ENCODE assay signal across 7 mouse cellular contexts in genomic region chr2:165316837-165317473, GRCm38 (mm10). TPM values are rescaled to one million over a fixed set of nuclear protein-coding genes. Genes with fewer than 3 reads are reported as not detected.
A peak's percentile ranks its signal among the peaks of the same experiment; 100 is the strongest.
DNase-seq lines count a peak whose midpoint lies in the region; ATAC-seq and TF ChIP-seq lines count a peak whose summit lies in the region.

No protein-coding gene starts in this region.

- H3K4me1 ChIP-seq in kidney, adult 2 months (ENCODE audit: control insufficient read depth, insufficient read depth, low read length): peaks cover 32% of the 10 kb centered on the region
- peaks cover 28% of the 10 kb centered on the region for H3K4me1 ChIP-seq in limb, embryonic 11.5 days (ENCODE audit: control insufficient read depth, insufficient read depth, low read length)
- peaks cover 85% of the 10 kb centered on the region for H3K4me1 ChIP-seq in midbrain, embryonic 13.5 days (replicated peaks)

- ATAC-seq in limb, embryonic 11.5 days (ENCODE audit: insufficient number of reproducible peaks, low FRiP score, low TSS enrichment, low read depth): peak; percentile 80
- peak; percentile 95 for ATAC-seq in midbrain, embryonic 13.5 days

- H3K4me2 ChIP-seq in limb, embryonic 11.5 days (ENCODE audit: low read depth, severe bottlenecking): peak overlapping the region; percentile 7; the same call in 1 of the 2 replicates
- peak overlapping the region; percentile 44 for H3K4me2 ChIP-seq in midbrain, embryonic 13.5 days (replicated peaks)

- H3K9ac ChIP-seq in limb, embryonic 11.5 days (ENCODE audit: low read length): no peak overlapping the region
- H3K9ac ChIP-seq in midbrain, embryonic 13.5 days (replicated peaks): peak overlapping the region; percentile 61

- DNase-seq in adrenal gland, adult 2 months: peak; percentile 57
- DNase-seq in embryo, embryonic 10.5 days (ENCODE audit: low spot score): peak; percentile 97
- peak; percentile 69 for DNase-seq in heart, adult 8-10 months (ENCODE audit: low spot score)
- DNase-seq in kidney, adult 2 months: peak; percentile 83
- DNase-seq in limb, embryonic 11.5 days (ENCODE audit: low spot score): peak; percentile 74
- DNase-seq in yolk sac, embryonic 10.5 days (ENCODE audit: low spot score): peak; percentile 41

- no peaks in the 10 kb centered on the region for H3K9me3 ChIP-seq in limb, embryonic 11.5 days (ENCODE audit: control insufficient read depth, low read length)
- H3K9me3 ChIP-seq in midbrain, embryonic 13.5 days: no peaks in the 10 kb centered on the region

- WGBS in kidney, adult 2 months: 54% methylated on average over 9 of the region's 9 CpGs
- 10% methylated on average over 9 of the region's 9 CpGs for WGBS in limb, embryonic 11.5 days
- WGBS in midbrain, embryonic 13.5 days: 0% methylated on average over 9 of the region's 9 CpGs

- H3K4me3 ChIP-seq in kidney, adult 2 months (ENCODE audit: insufficient read depth, low read depth, low read length): no peak overlapping the region
- H3K4me3 ChIP-seq in limb, embryonic 11.5 days (ENCODE audit: low read depth, low read length): no peak overlapping the region
- no peak overlapping the region for H3K4me3 ChIP-seq in midbrain, embryonic 13.5 days (replicated peaks)

- no peak for TF ChIP-seq CTCF in kidney, adult 2 months (conservative IDR thresholded peaks at IDR 0.05; ENCODE audit: insufficient read depth, insufficient read length, low read depth, low read length)

- TF ChIP-seq POLR2A in kidney, adult 2 months (IDR thresholded peaks at IDR 0.05; ENCODE audit: low read depth, low read length): no peak

- no peak overlapping the region for H3K27ac ChIP-seq in kidney, adult 2 months (ENCODE audit: insufficient read depth, low read depth, low read length)
- no peak overlapping the region; the same call in 1 of the 2 replicates for H3K27ac ChIP-seq in limb, embryonic 11.5 days (replicated peaks; ENCODE audit: low read depth, low read length)
- H3K27ac ChIP-seq in midbrain, embryonic 13.5 days: peak overlapping the region; percentile 98

- no peaks in the 10 kb centered on the region for H3K27me3 ChIP-seq in kidney, adult 2 months (replicated peaks; ENCODE audit: control insufficient read depth, insufficient read depth, low read length)
- no peaks in the 10 kb centered on the region for H3K27me3 ChIP-seq in limb, embryonic 11.5 days (ENCODE audit: control insufficient read depth, insufficient read depth, low read length)
- peaks cover 27% of the 10 kb centered on the region for H3K27me3 ChIP-seq in midbrain, embryonic 13.5 days

- no peaks in the 10 kb centered on the region for H3K36me3 ChIP-seq in kidney, adult 2 months (ENCODE audit: control insufficient read depth, insufficient read depth, low read length)
- no peaks in the 10 kb centered on the region; the same call in 1 of the 2 replicates for H3K36me3 ChIP-seq in limb, embryonic 11.5 days (ENCODE audit: control insufficient read depth, insufficient read depth, low read length)
- H3K36me3 ChIP-seq in midbrain, embryonic 13.5 days: peaks cover 39% of the 10 kb centered on the region

RNA-seq across cellular contexts. Expression of gene Elmo2, which starts 9.3 kb away (rescaled TPM):
- total RNA-seq in adrenal gland, adult 2 months (2021): 10 to 100 TPM; 19.8 to 31.4 TPM
- polyA plus RNA-seq in adrenal gland, adult 2 months (2012; rRNA removed): 52.0 and 58.8 TPM in 2 replicates
- total RNA-seq in heart, adult 8-10 months (2022): 10 to 100 TPM; 13.7 to 16.4 (median 13.8) TPM
- polyA plus RNA-seq in kidney, adult 2 months (2012; rRNA removed): 56.3 and 59.9 TPM in 2 replicates
- polyA plus RNA-seq in limb, embryonic 11.5 days (2014; fragmentation: Nextera tagmentation; extraction: Ambion mirVana): 85.4 and 86.0 TPM in 2 replicates
- 91.6 and 98.6 TPM in 2 replicates for polyA plus RNA-seq in midbrain, embryonic 13.5 days (2015; fragmentation: Nextera tagmentation; extraction: Ambion mirVana)

RNA-seq across cellular contexts. Expression of gene Slc35c2, which starts 29.3 kb away (rescaled TPM):
- 10 to 100 TPM; 51.0 to 56.6 TPM for total RNA-seq in adrenal gland, adult 2 months (2021)
- 87.4 and 87.6 TPM in 2 replicates for polyA plus RNA-seq in adrenal gland, adult 2 months (2012; rRNA removed)
- total RNA-seq in heart, adult 8-10 months (2022): 10 to 100 TPM; 17.9 to 22.1 (median 19.5) TPM
- polyA plus RNA-seq in kidney, adult 2 months (2012; rRNA removed): 64.1 and 69.8 TPM in 2 replicates
- polyA plus RNA-seq in limb, embryonic 11.5 days (2014; fragmentation: Nextera tagmentation; extraction: Ambion mirVana): 41.5 and 41.9 TPM in 2 replicates
- polyA plus RNA-seq in midbrain, embryonic 13.5 days (2015; fragmentation: Nextera tagmentation; extraction: Ambion mirVana): 69.6 and 73.8 TPM in 2 replicates

RNA-seq across cellular contexts. Expression of gene Zfp663, which starts 51.6 kb away (rescaled TPM):
- not detected for total RNA-seq in adrenal gland, adult 2 months (2021)
- not detected in 2 replicates for polyA plus RNA-seq in adrenal gland, adult 2 months (2012; rRNA removed)
- not detected for total RNA-seq in heart, adult 8-10 months (2022)
- polyA plus RNA-seq in kidney, adult 2 months (2012; rRNA removed): not detected in 2 replicates
- 1.2 and 1.7 TPM in 2 replicates for polyA plus RNA-seq in limb, embryonic 11.5 days (2014; fragmentation: Nextera tagmentation; extraction: Ambion mirVana)
- polyA plus RNA-seq in midbrain, embryonic 13.5 days (2015; fragmentation: Nextera tagmentation; extraction: Ambion mirVana): 10.4 and 10.5 TPM in 2 replicates

Comparison
In these comparisons a context has a peak if more than half of its experiments do, and no peak if none do; other contexts are left out.
1. DNase-seq: peak in every context shown above with its lines; median percentile 97 in embryo, embryonic 10.5 days; 83 in kidney, adult 2 months; 74 in limb, embryonic 11.5 days; 69 in heart, adult 8-10 months; 57 in adrenal gland, adult 2 months; 41 in yolk sac, embryonic 10.5 days.